Mouse (Mus musculus): ENCODE measurements at regions not wholly inside any gene's neighbourhood (a gene's known extent, or its start where the extent isn't known, plus 50 kb on each side); places are given as distances from the start of the nearest gene placed in this dataset.

GRCm38 (mm10) chr10:95030801-95031200 lies 86.2 kb upstream of the Plxnc1 start:
- Histone ChIP-seq H3K27me3 (ENCODE audit: control insufficient read depth, insufficient read depth, low read length) (no peaks in the 10 kb centered on the region), H3K27ac (ENCODE audit: control insufficient read depth, insufficient read depth, low read length) (no peak overlapping the region), H3K4me1 (replicated peaks; ENCODE audit: control insufficient read depth, insufficient read depth, low read length) (no peaks in the 10 kb centered on the region), H3K36me3 (ENCODE audit: control insufficient read depth, insufficient read depth, low read length) (no peaks in the 10 kb centered on the region), H3K4me3 (ENCODE audit: control insufficient read depth, insufficient read depth, low read length) (no peak overlapping the region)
- TF ChIP-seq POLR2A (IDR thresholded peaks at IDR 0.05; ENCODE audit: control insufficient read depth, extremely low read depth, insufficient read depth, low read length, poor library complexity) (no peak), CTCF (IDR thresholded peaks at IDR 0.05; ENCODE audit: borderline replicate concordance, control insufficient read depth, extremely low read depth, insufficient read depth, low read length, poor library complexity) (no peak)
- WGBS, result 95% methylated on average over 5 of the region's 5 CpGs
- no peak for DNase-seq

GRCm38 (mm10) chr10:95029554-95029953 lies 84.9 kb upstream of the Plxnc1 start:
- Histone ChIP-seq H3K27me3 (ENCODE audit: control insufficient read depth, insufficient read depth, low read length) (no peaks in the 10 kb centered on the region), H3K36me3 (ENCODE audit: control insufficient read depth, insufficient read depth, low read length) (no peaks in the 10 kb centered on the region), H3K27ac (ENCODE audit: control insufficient read depth, insufficient read depth, low read length) (no peak overlapping the region), H3K4me1 (replicated peaks; ENCODE audit: control insufficient read depth, insufficient read depth, low read length) (no peaks in the 10 kb centered on the region), H3K4me3 (ENCODE audit: control insufficient read depth, insufficient read depth, low read length) (no peak overlapping the region)
- TF ChIP-seq CTCF (IDR thresholded peaks at IDR 0.05; ENCODE audit: borderline replicate concordance, control insufficient read depth, extremely low read depth, insufficient read depth, low read length, poor library complexity) (no peak), POLR2A (IDR thresholded peaks at IDR 0.05; ENCODE audit: control insufficient read depth, extremely low read depth, insufficient read depth, low read length, poor library complexity) (no peak)
- WGBS, result 73% methylated on average over 3 of the region's 3 CpGs
- no peak for DNase-seq

DNA sequence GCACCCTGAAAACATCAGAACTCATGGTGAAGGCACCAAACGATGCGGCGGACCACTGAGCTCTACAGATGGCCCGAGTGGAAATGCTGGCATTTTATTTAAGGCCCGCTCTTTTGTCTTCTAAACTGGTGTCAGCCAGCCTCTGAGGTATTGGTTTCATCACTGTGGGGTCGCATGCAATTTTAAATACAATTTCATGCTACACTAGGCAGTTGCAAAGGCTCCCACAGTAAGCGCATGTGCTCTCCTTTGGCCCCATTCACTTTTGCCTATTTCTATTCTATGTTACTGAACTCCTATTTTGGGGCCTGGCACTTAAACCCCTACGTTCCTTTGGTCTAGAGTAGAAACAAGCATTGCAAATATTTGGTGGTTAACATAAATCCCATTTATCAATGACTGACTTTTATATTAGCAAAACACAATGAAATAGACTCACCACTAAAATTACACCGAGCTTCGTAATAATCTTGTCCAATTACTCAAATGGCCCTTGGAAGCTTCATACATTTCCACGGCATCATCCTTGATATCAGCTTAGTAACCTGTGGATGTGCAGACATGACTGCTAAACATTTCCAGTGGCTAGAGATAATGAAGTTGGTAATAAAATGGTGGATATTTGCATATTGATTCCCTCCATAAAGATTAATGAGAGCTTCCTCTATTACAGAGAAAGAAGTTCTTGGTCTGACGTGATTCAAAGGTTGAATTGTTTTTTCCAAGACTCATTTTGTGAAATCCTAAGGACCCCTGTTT lies 81.1 kb upstream of the Plxnc1 start:
- Histone ChIP-seq H3K36me3 (ENCODE audit: control insufficient read depth, insufficient read depth, low read length) (no peaks in the 10 kb centered on the region), H3K4me1 (replicated peaks; ENCODE audit: control insufficient read depth, insufficient read depth, low read length) (0 out of 2 replicates have a peak, but pooled peaks cover 2% of the 10 kb centered on the region), H3K27me3 (ENCODE audit: control insufficient read depth, insufficient read depth, low read length) (no peaks in the 10 kb centered on the region), H3K27ac (ENCODE audit: control insufficient read depth, insufficient read depth, low read length) (no peak overlapping the region), H3K4me3 (ENCODE audit: control insufficient read depth, insufficient read depth, low read length) (no peak overlapping the region)
- no peak for DNase-seq
- 97% methylated on average over 12 of the region's 12 CpGs for WGBS
- TF ChIP-seq CTCF (IDR thresholded peaks at IDR 0.05; ENCODE audit: borderline replicate concordance, control insufficient read depth, extremely low read depth, insufficient read depth, low read length, poor library complexity) (no peak), POLR2A (IDR thresholded peaks at IDR 0.05; ENCODE audit: control insufficient read depth, extremely low read depth, insufficient read depth, low read length, poor library complexity) (no peak)

- TF ChIP-seq CTCF (IDR thresholded peaks at IDR 0.05; ENCODE audit: borderline replicate concordance, control insufficient read depth, extremely low read depth, insufficient read depth, low read length, poor library complexity) (no peak), POLR2A (IDR thresholded peaks at IDR 0.05; ENCODE audit: control insufficient read depth, extremely low read depth, insufficient read depth, low read length, poor library complexity) (no peak)
- no peaks in the 10 kb centered on the region for H3K27me3 ChIP-seq (ENCODE audit: control insufficient read depth, insufficient read depth, low read length)
- H3K36me3 ChIP-seq (ENCODE audit: control insufficient read depth, insufficient read depth, low read length), result no peaks in the 10 kb centered on the region
- DNase-seq, result no peak
- 0 out of 2 replicates have a peak, but pooled peaks cover 2% of the 10 kb centered on the region for H3K4me1 ChIP-seq (replicated peaks; ENCODE audit: control insufficient read depth, insufficient read depth, low read length)
- no peak overlapping the region for H3K27ac ChIP-seq (ENCODE audit: control insufficient read depth, insufficient read depth, low read length)
- 8% methylated on average over 1 of the region's 1 CpGs for WGBS
- H3K4me3 ChIP-seq (ENCODE audit: control insufficient read depth, insufficient read depth, low read length), result no peak overlapping the region
Observed at GRCm38 (mm10) chr10:95021209-95021608, 76.6 kb upstream of the Plxnc1 start.

DNA sequence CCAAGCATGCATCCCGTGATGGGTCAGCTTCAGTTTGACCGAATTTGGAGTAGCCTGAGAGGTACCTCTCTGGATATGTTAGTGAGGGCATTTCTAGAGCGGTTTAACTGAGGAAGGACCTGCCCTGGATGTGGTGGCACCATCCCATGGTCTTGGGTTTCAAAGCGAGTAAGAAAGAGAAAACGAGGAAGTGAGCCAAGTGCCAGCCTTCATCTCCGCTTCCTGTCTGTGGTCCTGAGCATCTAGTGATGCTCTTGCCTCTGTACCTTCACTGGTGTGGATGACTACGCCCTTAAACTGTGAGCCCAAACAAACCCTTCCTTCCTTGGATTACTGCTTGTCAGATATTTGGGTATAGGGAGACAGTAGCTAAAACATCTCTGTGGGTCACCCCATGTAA lies 72.3 kb upstream of the Plxnc1 start:
- no peaks in the 10 kb centered on the region for H3K27me3 ChIP-seq (ENCODE audit: control insufficient read depth, insufficient read depth, low read length)
- TF ChIP-seq POLR2A (IDR thresholded peaks at IDR 0.05; ENCODE audit: control insufficient read depth, extremely low read depth, insufficient read depth, low read length, poor library complexity), result no peak
- no peak for TF ChIP-seq CTCF (IDR thresholded peaks at IDR 0.05; ENCODE audit: borderline replicate concordance, control insufficient read depth, extremely low read depth, insufficient read depth, low read length, poor library complexity)
- no peak for DNase-seq
- no peak overlapping the region for H3K4me3 ChIP-seq (ENCODE audit: control insufficient read depth, insufficient read depth, low read length)
- WGBS, result 60% methylated on average over 7 of the region's 7 CpGs
- H3K27ac ChIP-seq (ENCODE audit: control insufficient read depth, insufficient read depth, low read length), result no peak overlapping the region
- 0 out of 2 replicates have a peak, but pooled peaks cover 2% of the 10 kb centered on the region for H3K4me1 ChIP-seq (replicated peaks; ENCODE audit: control insufficient read depth, insufficient read depth, low read length)
- H3K36me3 ChIP-seq (ENCODE audit: control insufficient read depth, insufficient read depth, low read length), result no peaks in the 10 kb centered on the region

DNA sequence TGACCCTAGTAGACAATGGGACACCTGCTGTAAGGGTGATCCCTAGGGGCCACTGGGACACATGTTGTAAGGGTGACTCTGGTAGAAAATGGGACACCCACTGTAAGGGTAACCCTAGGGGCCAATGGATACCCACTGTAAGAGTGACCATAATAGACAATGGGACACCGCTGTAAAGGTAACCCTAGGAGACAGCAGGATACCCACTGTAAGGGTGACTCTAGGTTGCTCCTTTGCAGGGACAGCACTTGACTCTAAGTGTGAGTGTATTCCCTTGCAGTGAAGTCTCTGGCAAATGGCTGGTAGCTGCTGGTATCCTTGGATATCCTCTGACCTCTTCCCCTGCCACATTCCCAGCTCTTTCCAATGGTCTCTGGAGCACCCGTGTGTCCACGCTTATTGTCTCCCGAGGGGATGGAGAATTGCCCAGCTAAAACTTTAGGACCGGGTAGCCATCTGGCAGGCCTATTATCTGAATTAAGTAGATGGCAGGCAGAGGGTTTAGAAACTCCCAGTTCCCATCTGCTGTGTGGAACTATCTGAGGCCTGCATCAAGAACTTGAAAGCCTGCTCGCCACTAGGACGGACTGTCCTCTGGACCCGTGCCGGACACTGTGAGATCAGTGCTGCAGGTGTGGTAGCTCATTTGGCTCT lies 70.8 kb upstream of the Plxnc1 start:
- no peaks in the 10 kb centered on the region for H3K4me1 ChIP-seq (replicated peaks; ENCODE audit: control insufficient read depth, insufficient read depth, low read length)
- no peak overlapping the region for H3K4me3 ChIP-seq (ENCODE audit: control insufficient read depth, insufficient read depth, low read length)
- DNase-seq, result no peak
- H3K27me3 ChIP-seq (ENCODE audit: control insufficient read depth, insufficient read depth, low read length), result no peaks in the 10 kb centered on the region
- TF ChIP-seq POLR2A (IDR thresholded peaks at IDR 0.05; ENCODE audit: control insufficient read depth, extremely low read depth, insufficient read depth, low read length, poor library complexity) (no peak), CTCF (IDR thresholded peaks at IDR 0.05; ENCODE audit: borderline replicate concordance, control insufficient read depth, extremely low read depth, insufficient read depth, low read length, poor library complexity) (no peak)
- no peaks in the 10 kb centered on the region for H3K36me3 ChIP-seq (ENCODE audit: control insufficient read depth, insufficient read depth, low read length)
- 97% methylated on average over 9 of the region's 9 CpGs for WGBS
- H3K27ac ChIP-seq (ENCODE audit: control insufficient read depth, insufficient read depth, low read length), result no peak overlapping the region

All from thymus, adult 2 months (tissue).